Mouse (Mus musculus) bone marrow, adult 2 months (tissue): Measurements from ENCODE around the gene Foxo6.

Source experiments
- CTCF ChIP-seq: fragments of 200-500 bp; IDR thresholded peaks from 2 replicates; pipeline ENCODE4 v1.5.1; 2011; ENCODE audit warnings: low read length, control low read depth; ENCODE audit not compliant: control insufficient read depth, insufficient read depth
- POLR2A ChIP-seq: fragments of 200-500 bp; IDR thresholded peaks from 2 replicates; pipeline ENCODE4 v1.6.1; 2011; ENCODE audit warnings: low read depth, mild to moderate bottlenecking, control low read depth, low read length, borderline replicate concordance; ENCODE audit not compliant: control insufficient read depth

GRCm38 (mm10) chr4:120229505-120230255 is 57.5 kb downstream of the Foxo6 start:
- TF ChIP-seq CTCF: no peak
- TF ChIP-seq POLR2A: no peak
